Mouse (Mus musculus): ENCODE measurements around the gene Actr5. TPM values are rescaled to one million over a fixed set of nuclear protein-coding genes. Genes with fewer than 3 reads are reported as not detected.

Gene Actr5
- polyA plus RNA-seq, 1 experiment = 7.5 TPM

GRCm38 (mm10) chr2:158615161-158615680, 9.5 kb upstream of the Actr5 start:
- H3K4me1 ChIP-seq (ENCODE audit: control insufficient read depth, insufficient read depth, low read length) = no peaks in the 10 kb centered on the region
- no peak overlapping the region for H3K4me3 ChIP-seq (replicated peaks; ENCODE audit: insufficient read depth, low read depth, low read length)
- H3K27ac ChIP-seq (ENCODE audit: insufficient read depth, low read length) = no peak overlapping the region
- DNase-seq = no peak
- H3K27me3 ChIP-seq (ENCODE audit: control insufficient read depth, insufficient read depth, low read length) = peaks cover 7% of the 10 kb centered on the region; the same call in 1 of the 2 replicates
- no peak for TF ChIP-seq POLR2A (IDR thresholded peaks at IDR 0.05; ENCODE audit: borderline replicate concordance, insufficient read depth, low read length)
- TF ChIP-seq CTCF (IDR thresholded peaks at IDR 0.05; ENCODE audit: borderline replicate concordance, insufficient read depth, low read depth, low read length) = no peak
- 2% methylated on average over 24 of the region's 24 CpGs for WGBS

- H3K4me3 ChIP-seq (replicated peaks; ENCODE audit: insufficient read depth, low read depth, low read length) = no peak overlapping the region
- peaks cover 6% of the 10 kb centered on the region; the same call in 1 of the 2 replicates for H3K27me3 ChIP-seq (ENCODE audit: control insufficient read depth, insufficient read depth, low read length)
- H3K27ac ChIP-seq (ENCODE audit: insufficient read depth, low read length) = no peak overlapping the region
- no peak for DNase-seq
- H3K4me1 ChIP-seq (ENCODE audit: control insufficient read depth, insufficient read depth, low read length) = no peaks in the 10 kb centered on the region
- TF ChIP-seq POLR2A (IDR thresholded peaks at IDR 0.05; ENCODE audit: borderline replicate concordance, insufficient read depth, low read length) (no peak), CTCF (IDR thresholded peaks at IDR 0.05; ENCODE audit: borderline replicate concordance, insufficient read depth, low read depth, low read length) (no peak)
- WGBS = 4% methylated on average over 13 of the region's 13 CpGs
These were observed 9.0 kb upstream of the Actr5 start for GRCm38 (mm10) chr2:158615702-158616101.

DNA sequence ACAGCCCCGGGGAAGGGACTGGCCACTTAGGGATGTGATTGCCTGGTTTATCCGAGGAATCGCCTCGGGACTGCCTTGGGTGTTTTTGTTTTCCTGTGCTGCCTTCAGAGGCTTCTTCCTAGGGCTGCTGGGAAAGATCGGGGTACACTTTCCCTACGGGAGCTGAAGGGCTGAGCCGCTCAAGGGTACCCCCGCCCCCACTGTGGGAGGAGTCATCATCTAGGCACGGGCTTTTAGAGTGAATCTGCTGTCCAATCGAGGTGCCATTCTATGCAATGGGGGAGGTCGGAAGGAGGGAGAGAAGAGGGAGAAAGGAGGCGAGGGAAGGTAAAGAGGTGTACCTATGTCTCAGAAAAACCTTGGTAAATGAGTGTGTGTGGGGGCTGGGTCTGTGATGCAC, 8.4 kb upstream of the Actr5 start:
- Histone ChIP-seq H3K27me3 (ENCODE audit: control insufficient read depth, insufficient read depth, low read length) (peaks cover 4% of the 10 kb centered on the region; the same call in 1 of the 2 replicates), H3K4me3 (replicated peaks; ENCODE audit: insufficient read depth, low read depth, low read length) (no peak overlapping the region), H3K4me1 (ENCODE audit: control insufficient read depth, insufficient read depth, low read length) (no peaks in the 10 kb centered on the region), H3K27ac (ENCODE audit: insufficient read depth, low read length) (no peak overlapping the region)
- DNase-seq = peak; percentile 22 to 31
- 1% methylated on average over 12 of the region's 12 CpGs for WGBS
- TF ChIP-seq CTCF (IDR thresholded peaks at IDR 0.05; ENCODE audit: borderline replicate concordance, insufficient read depth, low read depth, low read length) (no peak), POLR2A (IDR thresholded peaks at IDR 0.05; ENCODE audit: borderline replicate concordance, insufficient read depth, low read length) (no peak)

DNA sequence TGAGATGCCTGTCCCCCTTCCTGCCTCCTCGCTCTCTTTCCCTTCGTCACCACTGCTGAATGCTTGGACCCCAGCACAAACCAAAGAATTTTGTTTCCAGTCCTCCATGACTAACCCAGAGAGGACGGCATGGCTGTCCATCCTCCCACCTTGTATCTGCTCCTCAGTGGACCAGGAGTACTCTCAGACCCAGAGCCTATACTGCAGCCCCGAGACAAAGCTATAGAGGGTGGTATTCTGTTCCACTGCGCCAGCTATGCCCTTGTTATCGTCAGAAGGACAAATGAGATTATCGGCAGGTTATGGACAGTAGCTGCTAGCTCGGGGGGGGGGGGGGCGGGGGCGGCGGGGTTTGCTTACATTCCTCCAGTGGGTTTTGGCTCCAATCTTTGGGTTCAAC, 7.9 kb upstream of the Actr5 start:
- 10% methylated on average over 11 of the region's 11 CpGs for WGBS
- H3K27me3 ChIP-seq (ENCODE audit: control insufficient read depth, insufficient read depth, low read length) = peaks cover 4% of the 10 kb centered on the region; the same call in 1 of the 2 replicates

GRCm38 (mm10) chr2:158625231-158625630, 543 bp downstream of the Actr5 start:
- under 1% methylated on average over 44 of the region's 44 CpGs for WGBS
- no peak for TF ChIP-seq POLR2A (IDR thresholded peaks at IDR 0.05; ENCODE audit: borderline replicate concordance, insufficient read depth, low read length)
- TF ChIP-seq CTCF (IDR thresholded peaks at IDR 0.05; ENCODE audit: borderline replicate concordance, insufficient read depth, low read depth, low read length) = no peak
- no peaks in the 10 kb centered on the region for H3K27me3 ChIP-seq (ENCODE audit: control insufficient read depth, insufficient read depth, low read length)
- 0 out of 2 replicates have a peak overlapping the region, but pooled peaks have one; percentile 42 for H3K27ac ChIP-seq (ENCODE audit: insufficient read depth, low read length)
- peak overlapping the region; percentile 77 for H3K4me3 ChIP-seq (replicated peaks; ENCODE audit: insufficient read depth, low read depth, low read length)
- H3K4me1 ChIP-seq (ENCODE audit: control insufficient read depth, insufficient read depth, low read length) = peaks cover 4% of the 10 kb centered on the region; the same call in 1 of the 2 replicates
- DNase-seq = no peak

More for the DNA sequence above, 7.9 kb upstream of the Actr5 start:
- H3K4me1 ChIP-seq (ENCODE audit: control insufficient read depth, insufficient read depth, low read length) = no peaks in the 10 kb centered on the region
- no peak for DNase-seq
- no peak overlapping the region for H3K27ac ChIP-seq (ENCODE audit: insufficient read depth, low read length)
- TF ChIP-seq POLR2A (IDR thresholded peaks at IDR 0.05; ENCODE audit: borderline replicate concordance, insufficient read depth, low read length) (no peak), CTCF (IDR thresholded peaks at IDR 0.05; ENCODE audit: borderline replicate concordance, insufficient read depth, low read depth, low read length) (no peak)
- H3K4me3 ChIP-seq (replicated peaks; ENCODE audit: insufficient read depth, low read depth, low read length) = no peak overlapping the region

DNA sequence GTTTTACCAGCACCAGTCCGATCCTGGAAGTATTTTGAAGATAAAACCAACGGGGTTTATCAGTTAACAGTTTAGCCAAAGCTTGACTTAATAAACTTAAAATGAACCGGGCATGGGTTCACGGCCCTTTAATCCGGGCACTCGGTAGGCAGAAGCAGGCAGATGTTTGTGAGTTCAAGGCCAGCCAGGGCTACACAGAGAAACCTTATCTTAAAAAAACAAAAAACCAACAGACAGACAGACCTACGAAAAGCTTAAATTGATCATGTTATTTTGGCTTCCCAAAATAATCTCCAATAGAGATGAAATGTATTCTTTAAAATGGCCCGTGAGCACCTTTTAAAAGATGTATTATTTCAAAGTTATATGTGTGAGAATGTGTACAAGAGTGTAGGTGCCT, 1.0 kb downstream of the Actr5 start:
- Histone ChIP-seq H3K4me3 (replicated peaks; ENCODE audit: insufficient read depth, low read depth, low read length) (peak overlapping the region; percentile 77), H3K4me1 (ENCODE audit: control insufficient read depth, insufficient read depth, low read length) (peaks cover 4% of the 10 kb centered on the region; the same call in 1 of the 2 replicates), H3K27ac (ENCODE audit: insufficient read depth, low read length) (no peak overlapping the region), H3K27me3 (ENCODE audit: control insufficient read depth, insufficient read depth, low read length) (no peaks in the 10 kb centered on the region)
- 44% methylated on average over 8 of the region's 8 CpGs for WGBS
- TF ChIP-seq POLR2A (IDR thresholded peaks at IDR 0.05; ENCODE audit: borderline replicate concordance, insufficient read depth, low read length) (no peak), CTCF (IDR thresholded peaks at IDR 0.05; ENCODE audit: borderline replicate concordance, insufficient read depth, low read depth, low read length) (no peak)
- DNase-seq = no peak

- no peak for DNase-seq
- WGBS = 79% methylated on average over 3 of the region's 3 CpGs
These were observed 4.2 kb downstream of the Actr5 start for GRCm38 (mm10) chr2:158628858-158629257.

GRCm38 (mm10) chr2:158629414-158629813, 4.7 kb downstream of the Actr5 start:
- Histone ChIP-seq H3K4me1 (ENCODE audit: control insufficient read depth, insufficient read depth, low read length) (peaks cover 4% of the 10 kb centered on the region; the same call in 1 of the 2 replicates), H3K27ac (ENCODE audit: insufficient read depth, low read length) (no peak overlapping the region), H3K4me3 (replicated peaks; ENCODE audit: insufficient read depth, low read depth, low read length) (no peak overlapping the region), H3K27me3 (ENCODE audit: control insufficient read depth, insufficient read depth, low read length) (no peaks in the 10 kb centered on the region)
- WGBS = 70% methylated on average over 1 of the region's 1 CpGs
- TF ChIP-seq POLR2A (IDR thresholded peaks at IDR 0.05; ENCODE audit: borderline replicate concordance, insufficient read depth, low read length) (no peak), CTCF (IDR thresholded peaks at IDR 0.05; ENCODE audit: borderline replicate concordance, insufficient read depth, low read depth, low read length) (peak; percentile 68)
- peak; percentile 25 to 27 for DNase-seq

More at GRCm38 (mm10) chr2:158628858-158629257, 4.2 kb downstream of the Actr5 start:
- no peaks in the 10 kb centered on the region for H3K27me3 ChIP-seq (ENCODE audit: control insufficient read depth, insufficient read depth, low read length)
- peaks cover 4% of the 10 kb centered on the region; the same call in 1 of the 2 replicates for H3K4me1 ChIP-seq (ENCODE audit: control insufficient read depth, insufficient read depth, low read length)
- TF ChIP-seq CTCF (IDR thresholded peaks at IDR 0.05; ENCODE audit: borderline replicate concordance, insufficient read depth, low read depth, low read length) (no peak), POLR2A (IDR thresholded peaks at IDR 0.05; ENCODE audit: borderline replicate concordance, insufficient read depth, low read length) (no peak)
- H3K27ac ChIP-seq (ENCODE audit: insufficient read depth, low read length) = no peak overlapping the region
- no peak overlapping the region for H3K4me3 ChIP-seq (replicated peaks; ENCODE audit: insufficient read depth, low read depth, low read length)

All from cerebellum, adult 2 months (tissue).